Mouse (Mus musculus): ENCODE measurements at regions not wholly inside any gene's neighbourhood (a gene's known extent, or its start where the extent isn't known, plus 50 kb on each side); places are given as distances from the start of the nearest gene placed in this dataset.

GRCm38 (mm10) chr2:157677262-157677661 is 59.9 kb upstream of the Ctnnbl1 start:
- no peaks in the 10 kb centered on the region for H3K36me3 ChIP-seq (ENCODE audit: control insufficient read depth, insufficient read depth, low read length)
- no peaks in the 10 kb centered on the region for H3K9me3 ChIP-seq (replicated peaks; ENCODE audit: control insufficient read depth, low read length)
- no peak overlapping the region for H3K27ac ChIP-seq (ENCODE audit: low read depth, low read length)
- peaks cover 3% of the 10 kb centered on the region; the same call in 1 of the 2 replicates for H3K4me1 ChIP-seq (ENCODE audit: control insufficient read depth, insufficient read depth, low read length)
- no peak overlapping the region for H3K4me2 ChIP-seq
- H3K4me3 ChIP-seq (ENCODE audit: low read depth, low read length), result no peak overlapping the region
- 19% methylated on average over 7 of the region's 7 CpGs for WGBS (ENCODE audit: insufficient replicate concordance)
- peaks cover 11% of the 10 kb centered on the region; the same call in 1 of the 2 replicates for H3K27me3 ChIP-seq (ENCODE audit: control insufficient read depth, insufficient read depth, low read length)
- no peak for ATAC-seq (replicated peaks; ENCODE audit: insufficient number of reproducible peaks, low FRiP score, low TSS enrichment)
- no peak overlapping the region for H3K9ac ChIP-seq (ENCODE audit: low read depth, low read length)

GRCm38 (mm10) chr2:157681931-157682330 is 55.3 kb upstream of the Ctnnbl1 start:
- Histone ChIP-seq H3K4me2 (no peak overlapping the region), H3K4me3 (ENCODE audit: low read depth, low read length) (no peak overlapping the region), H3K27me3 (ENCODE audit: control insufficient read depth, insufficient read depth, low read length) (peaks cover 4% of the 10 kb centered on the region; the same call in 1 of the 2 replicates), H3K4me1 (ENCODE audit: control insufficient read depth, insufficient read depth, low read length) (peaks cover 3% of the 10 kb centered on the region; the same call in 1 of the 2 replicates), H3K9ac (ENCODE audit: low read depth, low read length) (no peak overlapping the region), H3K36me3 (ENCODE audit: control insufficient read depth, insufficient read depth, low read length) (no peaks in the 10 kb centered on the region), H3K27ac (ENCODE audit: low read depth, low read length) (no peak overlapping the region), H3K9me3 (replicated peaks; ENCODE audit: control insufficient read depth, low read length) (no peaks in the 10 kb centered on the region)
- WGBS (ENCODE audit: insufficient replicate concordance), result 77% methylated on average over 7 of the region's 7 CpGs
- no peak for ATAC-seq (replicated peaks; ENCODE audit: insufficient number of reproducible peaks, low FRiP score, low TSS enrichment)

All from heart, embryonic 11.5 days (tissue).